Mouse (Mus musculus): Measurements from ENCODE around the gene Gprin2. TPM values are rescaled to one million over a fixed set of nuclear protein-coding genes. Genes with fewer than 3 reads are reported as not detected.

Gprin2 gene
- total and polyA plus RNA-seq, 2 experiments: 0.01 to 0.09 TPM

DNA sequence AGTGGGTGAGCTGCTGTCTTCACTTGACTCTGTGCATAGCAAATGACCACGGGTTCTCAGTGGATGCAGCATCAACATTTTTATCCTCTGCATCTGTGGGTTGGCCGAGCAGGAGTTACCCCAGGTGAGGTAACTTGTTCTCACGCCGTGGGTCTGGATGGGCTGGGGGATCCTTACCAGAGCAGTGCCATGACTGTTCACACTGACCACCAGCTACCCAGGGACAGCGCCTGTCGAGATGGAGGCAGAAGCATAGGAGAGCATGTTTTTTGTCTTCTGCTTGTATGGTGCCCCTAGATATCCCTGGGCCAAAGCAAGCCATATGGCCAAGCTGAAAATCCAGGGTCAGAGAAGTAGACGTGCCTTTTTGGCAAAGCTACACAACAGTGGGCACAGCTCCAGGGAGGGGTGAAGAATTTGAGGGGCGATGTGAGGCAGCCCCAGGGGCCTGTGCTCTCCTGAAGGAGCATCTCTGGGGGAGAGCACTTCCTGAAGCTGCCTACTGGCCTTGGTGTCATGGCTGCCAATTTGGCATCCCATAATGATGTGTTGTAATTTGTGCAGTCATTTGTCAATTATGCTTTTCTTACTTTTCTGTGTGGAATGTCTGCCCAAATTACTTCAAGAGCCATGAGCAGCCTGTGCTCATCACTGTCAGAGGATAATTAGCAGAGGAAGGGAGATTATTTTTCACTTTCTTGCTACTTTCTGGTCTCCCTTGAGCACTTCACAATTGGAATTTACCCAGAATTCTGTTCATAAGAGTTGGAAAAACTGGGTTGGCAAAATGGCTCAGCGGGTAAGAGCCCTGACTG lies 31.6 kb upstream of the Gprin2 start:
- Histone ChIP-seq H3K4me1 (ENCODE audit: control insufficient read depth, insufficient read depth, low read length) (no peaks in the 10 kb centered on the region), H3K27ac (replicated peaks; ENCODE audit: insufficient read depth, low read depth, low read length) (no peak overlapping the region), H3K27me3 (ENCODE audit: control insufficient read depth, insufficient read depth, low read length) (no peaks in the 10 kb centered on the region), H3K4me3 (ENCODE audit: insufficient read depth, low read depth, low read length) (no peak overlapping the region), H3K9ac (ENCODE audit: low read depth, low read length) (no peak overlapping the region), H3K36me3 (ENCODE audit: control insufficient read depth, insufficient read depth, low read length) (peaks cover 52% of the 10 kb centered on the region), H3K79me2 (ENCODE audit: control insufficient read depth, insufficient read depth, low read length) (no peaks in the 10 kb centered on the region)
- DNase-seq (ENCODE audit: extremely low read depth, low read depth, low spot score): no peak
- WGBS: 93% methylated on average over 9 of the region's 9 CpGs
- no peak for TF ChIP-seq POLR2A (IDR thresholded peaks at IDR 0.05; ENCODE audit: extremely low read depth, insufficient read depth, low read length)

DNA sequence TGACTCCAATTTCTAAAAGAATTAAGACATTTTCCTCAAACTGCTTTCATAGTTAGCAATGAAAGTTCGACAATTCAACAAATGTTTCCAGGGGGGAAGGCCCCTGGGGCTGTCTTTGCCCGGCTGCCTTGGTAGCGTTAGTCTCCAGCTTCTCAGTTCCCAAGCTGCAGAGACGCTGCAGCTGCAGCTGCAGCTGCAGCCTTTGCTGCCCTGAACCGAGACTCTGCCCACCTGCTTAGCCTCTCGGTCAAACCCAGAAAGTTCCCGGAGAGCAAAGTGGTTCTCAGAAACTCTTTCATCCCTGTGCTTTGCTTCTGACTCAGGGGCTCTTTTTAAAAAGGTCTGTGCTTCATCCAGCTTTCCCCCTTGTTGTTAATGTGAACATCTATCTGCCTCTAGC lies 30.9 kb upstream of the Gprin2 start:
- H3K27ac ChIP-seq (replicated peaks; ENCODE audit: insufficient read depth, low read depth, low read length): no peak overlapping the region
- 87% methylated on average over 7 of the region's 7 CpGs for WGBS
- H3K9ac ChIP-seq (ENCODE audit: low read depth, low read length): no peak overlapping the region
- H3K4me1 ChIP-seq (ENCODE audit: control insufficient read depth, insufficient read depth, low read length): no peaks in the 10 kb centered on the region
- DNase-seq (ENCODE audit: extremely low read depth, low read depth, low spot score): no peak
- H3K27me3 ChIP-seq (ENCODE audit: control insufficient read depth, insufficient read depth, low read length): no peaks in the 10 kb centered on the region
- peaks cover 48% of the 10 kb centered on the region for H3K36me3 ChIP-seq (ENCODE audit: control insufficient read depth, insufficient read depth, low read length)
- H3K4me3 ChIP-seq (ENCODE audit: insufficient read depth, low read depth, low read length): no peak overlapping the region
- no peaks in the 10 kb centered on the region for H3K79me2 ChIP-seq (ENCODE audit: control insufficient read depth, insufficient read depth, low read length)
- TF ChIP-seq POLR2A (IDR thresholded peaks at IDR 0.05; ENCODE audit: extremely low read depth, insufficient read depth, low read length) (no peak), CTCF (IDR thresholded peaks at IDR 0.05; ENCODE audit: low read depth, low read length) (no peak)

DNA sequence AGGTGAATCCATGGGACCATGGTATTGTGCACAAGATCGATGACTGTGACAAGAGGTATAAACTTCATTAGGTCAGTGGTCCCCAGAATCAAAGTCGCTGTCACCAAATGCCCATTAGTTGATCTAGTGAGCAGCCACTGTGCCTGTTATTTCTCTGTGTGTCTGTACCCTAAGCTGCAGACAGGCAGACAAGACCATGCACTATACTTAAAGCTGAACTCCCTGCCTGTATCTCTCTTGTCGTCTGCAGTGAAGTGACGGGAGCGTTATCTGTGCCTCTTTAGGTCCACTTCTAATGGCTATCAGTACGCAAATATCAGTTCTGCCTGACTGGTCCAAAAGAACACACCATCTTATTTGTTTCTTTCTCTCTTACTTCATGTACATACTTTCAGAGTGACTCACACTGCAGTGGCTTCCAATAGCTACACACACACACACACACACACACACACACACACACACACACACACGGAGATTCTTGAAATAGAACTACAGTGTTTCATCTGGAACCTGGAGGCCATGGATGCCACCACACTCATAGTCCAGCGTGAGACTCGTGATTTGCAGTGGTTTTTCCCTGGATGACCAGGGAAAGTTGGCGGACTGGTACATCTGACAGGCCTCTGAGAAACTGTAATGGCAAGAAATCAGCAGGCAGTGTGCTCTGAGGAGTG lies 27.5 kb upstream of the Gprin2 start:
- TF ChIP-seq CTCF (IDR thresholded peaks at IDR 0.05; ENCODE audit: low read depth, low read length) (no peak), POLR2A (IDR thresholded peaks at IDR 0.05; ENCODE audit: extremely low read depth, insufficient read depth, low read length) (no peak)
- no peaks in the 10 kb centered on the region for H3K27me3 ChIP-seq (ENCODE audit: control insufficient read depth, insufficient read depth, low read length)
- no peak overlapping the region for H3K4me3 ChIP-seq (ENCODE audit: insufficient read depth, low read depth, low read length)
- H3K36me3 ChIP-seq (ENCODE audit: control insufficient read depth, insufficient read depth, low read length): peaks cover 24% of the 10 kb centered on the region
- H3K79me2 ChIP-seq (ENCODE audit: control insufficient read depth, insufficient read depth, low read length): no peaks in the 10 kb centered on the region
- H3K4me1 ChIP-seq (ENCODE audit: control insufficient read depth, insufficient read depth, low read length): no peaks in the 10 kb centered on the region
- DNase-seq (ENCODE audit: extremely low read depth, low read depth, low spot score): no peak
- no peak overlapping the region for H3K9ac ChIP-seq (ENCODE audit: low read depth, low read length)
- WGBS: 82% methylated on average over 10 of the region's 10 CpGs
- H3K27ac ChIP-seq (replicated peaks; ENCODE audit: insufficient read depth, low read depth, low read length): no peak overlapping the region

DNA sequence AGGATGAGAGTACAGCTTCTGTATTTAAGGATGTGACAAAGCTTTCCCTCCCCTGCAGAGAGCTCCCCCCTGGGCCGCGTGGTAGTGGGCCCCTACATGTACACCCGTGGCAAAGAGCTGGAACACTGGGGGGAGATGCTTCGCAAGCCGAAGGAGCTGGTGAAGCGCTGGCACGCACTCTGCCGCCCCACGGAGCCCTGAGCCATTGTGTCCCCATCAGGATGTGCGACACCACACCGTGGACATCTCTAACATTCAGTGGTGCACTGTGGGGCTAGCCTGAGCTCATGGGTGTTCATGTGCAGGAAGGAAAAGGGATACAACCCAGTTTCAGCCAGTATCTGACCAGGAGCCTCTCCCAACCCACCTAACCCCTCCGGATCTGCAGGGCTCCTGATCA lies 26.5 kb upstream of the Gprin2 start:
- Histone ChIP-seq H3K4me1 (ENCODE audit: control insufficient read depth, insufficient read depth, low read length) (no peaks in the 10 kb centered on the region), H3K36me3 (ENCODE audit: control insufficient read depth, insufficient read depth, low read length) (peaks cover 15% of the 10 kb centered on the region), H3K79me2 (ENCODE audit: control insufficient read depth, insufficient read depth, low read length) (no peaks in the 10 kb centered on the region), H3K27me3 (ENCODE audit: control insufficient read depth, insufficient read depth, low read length) (no peaks in the 10 kb centered on the region), H3K9ac (ENCODE audit: low read depth, low read length) (no peak overlapping the region), H3K4me3 (ENCODE audit: insufficient read depth, low read depth, low read length) (no peak overlapping the region), H3K27ac (replicated peaks; ENCODE audit: insufficient read depth, low read depth, low read length) (no peak overlapping the region)
- WGBS: 90% methylated on average over 12 of the region's 12 CpGs
- TF ChIP-seq CTCF (IDR thresholded peaks at IDR 0.05; ENCODE audit: low read depth, low read length): no peak
- TF ChIP-seq POLR2A (IDR thresholded peaks at IDR 0.05; ENCODE audit: extremely low read depth, insufficient read depth, low read length): no peak
- no peak for DNase-seq (ENCODE audit: extremely low read depth, low read depth, low spot score)

DNA sequence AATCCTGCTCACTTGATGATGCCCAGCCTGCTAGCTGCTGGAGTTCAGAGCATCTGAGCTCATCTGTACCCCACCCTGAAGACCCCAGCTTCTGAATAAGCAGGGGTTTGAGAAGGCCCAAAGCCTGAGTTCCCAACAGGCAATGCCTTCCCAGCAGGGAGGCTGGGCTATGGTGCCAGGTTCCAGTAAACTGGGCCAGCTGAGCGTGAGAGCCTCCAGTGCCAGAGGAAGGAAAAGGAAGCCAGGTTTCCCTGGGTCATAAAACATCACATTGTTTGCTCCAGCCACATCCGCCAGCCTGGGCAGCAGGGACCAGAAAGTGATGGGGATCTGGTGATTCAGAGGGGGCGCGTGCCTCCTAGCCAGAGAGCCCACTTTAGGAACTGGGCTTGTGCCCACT lies 25.1 kb upstream of the Gprin2 start:
- H3K4me1 ChIP-seq (ENCODE audit: control insufficient read depth, insufficient read depth, low read length): no peaks in the 10 kb centered on the region
- TF ChIP-seq CTCF (IDR thresholded peaks at IDR 0.05; ENCODE audit: low read depth, low read length) (no peak), POLR2A (IDR thresholded peaks at IDR 0.05; ENCODE audit: extremely low read depth, insufficient read depth, low read length) (no peak)
- 47% methylated on average over 4 of the region's 4 CpGs for WGBS
- no peaks in the 10 kb centered on the region for H3K79me2 ChIP-seq (ENCODE audit: control insufficient read depth, insufficient read depth, low read length)
- no peak overlapping the region for H3K9ac ChIP-seq (ENCODE audit: low read depth, low read length)
- H3K27ac ChIP-seq (replicated peaks; ENCODE audit: insufficient read depth, low read depth, low read length): no peak overlapping the region
- no peak overlapping the region for H3K4me3 ChIP-seq (ENCODE audit: insufficient read depth, low read depth, low read length)
- H3K36me3 ChIP-seq (ENCODE audit: control insufficient read depth, insufficient read depth, low read length): peaks cover 3% of the 10 kb centered on the region
- DNase-seq (ENCODE audit: extremely low read depth, low read depth, low spot score): peak; percentile 28
- H3K27me3 ChIP-seq (ENCODE audit: control insufficient read depth, insufficient read depth, low read length): no peaks in the 10 kb centered on the region

DNA sequence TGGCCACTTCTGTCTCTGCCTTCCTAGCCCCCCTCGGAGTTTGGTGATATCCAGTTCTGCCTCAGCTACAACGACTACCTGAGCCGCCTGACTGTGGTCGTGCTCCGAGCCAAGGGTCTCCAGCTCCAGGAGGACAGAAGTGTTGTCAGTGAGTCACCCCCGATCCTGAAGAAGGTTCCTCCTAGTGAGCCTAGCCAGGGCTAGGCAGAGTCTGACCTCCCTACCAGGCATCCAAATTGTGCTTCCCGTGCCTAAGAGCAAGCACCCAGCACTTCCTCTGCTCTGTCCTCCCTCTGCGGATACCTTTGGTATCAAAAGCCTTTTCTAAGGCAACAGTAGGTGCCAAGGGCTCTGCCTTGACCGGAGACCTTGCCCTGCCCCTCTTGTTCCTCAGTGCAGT lies 24.5 kb upstream of the Gprin2 start:
- no peak overlapping the region for H3K4me3 ChIP-seq (ENCODE audit: insufficient read depth, low read depth, low read length)
- no peaks in the 10 kb centered on the region for H3K79me2 ChIP-seq (ENCODE audit: control insufficient read depth, insufficient read depth, low read length)
- H3K27me3 ChIP-seq (ENCODE audit: control insufficient read depth, insufficient read depth, low read length): no peaks in the 10 kb centered on the region
- H3K9ac ChIP-seq (ENCODE audit: low read depth, low read length): no peak overlapping the region
- TF ChIP-seq POLR2A (IDR thresholded peaks at IDR 0.05; ENCODE audit: extremely low read depth, insufficient read depth, low read length): no peak
- no peak for TF ChIP-seq CTCF (IDR thresholded peaks at IDR 0.05; ENCODE audit: low read depth, low read length)
- WGBS: 88% methylated on average over 9 of the region's 9 CpGs
- no peaks in the 10 kb centered on the region for H3K4me1 ChIP-seq (ENCODE audit: control insufficient read depth, insufficient read depth, low read length)
- no peaks in the 10 kb centered on the region for H3K36me3 ChIP-seq (ENCODE audit: control insufficient read depth, insufficient read depth, low read length)
- no peak overlapping the region for H3K27ac ChIP-seq (replicated peaks; ENCODE audit: insufficient read depth, low read depth, low read length)
- DNase-seq (ENCODE audit: extremely low read depth, low read depth, low spot score): no peak
